Mouse (Mus musculus) layer of hippocampus, postnatal 36 days (tissue): ENCODE measurements at regions not wholly inside any gene's neighbourhood (a gene's known extent, or its start where the extent isn't known, plus 50 kb on each side); places are given as distances from the start of the nearest gene placed in this dataset.

Source experiments
- DNase-seq, 2 experiments: peaks; one replicate each; pipeline ENCODE4 v3.0.0; 2022

DNA sequence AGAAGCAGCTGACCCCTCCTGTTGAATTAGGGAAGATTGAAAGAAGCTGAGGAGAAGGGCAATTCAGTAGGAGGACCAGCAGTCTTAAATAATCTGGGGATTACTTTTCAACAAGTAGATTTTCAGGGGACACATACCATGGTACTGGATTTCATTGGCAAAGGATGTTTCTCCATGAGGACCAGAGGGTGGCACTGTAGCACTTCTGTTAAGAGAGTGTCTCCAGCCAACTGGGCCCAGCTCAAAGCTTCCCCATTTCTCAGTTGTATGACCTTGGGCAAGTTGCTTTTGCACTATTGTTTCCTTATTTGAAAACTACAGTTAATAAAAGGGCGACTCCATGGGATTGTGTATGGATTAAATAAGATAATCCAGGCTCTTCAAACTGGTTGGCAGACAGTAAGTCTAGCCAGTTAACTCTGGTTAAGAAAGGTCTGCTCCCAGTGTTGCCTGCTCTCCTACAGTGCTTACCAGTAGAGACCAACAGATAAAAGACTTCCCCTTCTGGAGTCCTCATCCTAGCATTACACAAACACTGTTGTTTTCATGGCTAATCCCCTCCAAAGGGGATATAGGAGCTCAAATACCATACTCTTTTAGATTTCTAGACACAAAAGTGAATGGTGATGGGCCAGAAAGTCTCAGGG, 259.9 kb downstream of the Stim2 start:
- DNase-seq = no peak

DNA sequence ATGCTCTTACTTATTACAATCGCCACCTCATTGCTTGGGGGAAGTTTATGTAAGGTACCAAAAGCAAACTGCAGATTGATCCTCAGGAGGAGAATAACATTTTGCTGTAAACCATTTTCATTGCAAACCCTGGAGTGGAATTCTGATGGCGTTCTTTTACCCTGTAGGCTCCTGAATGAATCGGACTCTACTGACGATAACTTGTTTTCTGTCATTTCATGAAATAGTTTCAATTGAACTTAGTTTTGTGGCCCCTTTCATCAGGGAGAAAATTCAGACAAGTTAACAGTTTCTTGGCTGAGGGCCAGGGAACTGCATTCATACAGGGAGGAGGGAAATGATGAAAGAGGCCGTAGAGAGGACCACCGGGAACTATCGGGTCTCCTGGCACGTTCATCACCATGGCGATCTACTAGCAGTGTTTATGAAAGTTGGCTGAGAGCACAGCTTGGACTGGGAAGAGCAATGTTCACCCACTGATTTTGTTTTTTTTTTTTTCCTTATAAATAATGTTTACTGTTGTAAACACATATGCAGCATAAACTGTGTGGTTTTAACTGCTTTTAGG, 266.7 kb downstream of the Stim2 start:
- DNase-seq = no peak

DNA sequence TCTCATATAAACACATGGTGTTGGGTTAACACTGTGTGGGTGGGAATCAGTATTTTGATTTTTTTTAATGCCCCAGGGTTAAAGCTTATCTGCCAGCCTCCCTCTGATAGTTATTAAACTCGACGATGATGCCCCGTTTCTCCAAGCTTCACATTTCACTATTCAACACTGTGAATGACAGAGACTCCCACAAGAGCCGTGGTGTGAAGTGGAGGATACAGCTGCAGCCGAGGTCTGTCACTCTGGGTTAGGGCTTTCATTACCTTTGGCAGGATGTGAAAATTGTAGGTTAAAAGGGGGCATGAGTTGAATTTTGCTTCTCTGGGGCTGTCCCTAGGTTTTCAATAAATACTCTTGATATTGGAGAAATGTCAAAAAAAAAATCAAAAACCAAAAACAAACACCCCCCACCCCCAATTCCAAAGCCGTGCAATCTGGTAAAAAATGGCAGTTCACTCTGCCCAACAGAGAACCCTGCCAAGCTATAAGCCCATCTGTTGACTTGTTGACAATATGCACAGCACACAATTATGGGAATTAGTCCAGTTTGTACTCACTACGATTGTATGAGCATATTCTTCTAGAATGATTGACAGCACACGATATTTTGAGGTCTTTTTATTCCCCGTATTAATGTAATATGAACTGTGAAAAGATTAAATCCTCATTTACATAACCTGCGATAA, 269.7 kb downstream of the Stim2 start:
- DNase-seq = no peak

DNA sequence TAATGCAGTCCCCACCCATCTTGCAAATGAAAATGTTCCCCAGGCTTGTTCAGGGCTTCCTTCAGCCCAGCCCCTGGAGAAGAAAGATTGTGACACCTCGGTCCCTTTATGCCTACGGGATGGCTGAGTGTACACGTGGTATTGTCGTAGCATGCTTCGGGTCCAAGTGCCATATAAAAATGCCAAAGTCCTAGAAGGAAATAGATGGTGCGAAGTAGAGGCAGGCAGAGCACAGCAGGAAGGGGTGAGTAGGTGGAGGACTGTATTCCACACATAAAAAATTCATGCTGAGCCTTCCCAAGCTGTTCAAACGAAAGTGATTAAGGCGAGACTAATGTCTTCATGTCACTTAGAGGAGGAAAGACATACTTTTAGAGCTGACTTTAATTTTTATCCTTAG, 281.1 kb downstream of the Stim2 start:
- DNase-seq = no peak

DNA sequence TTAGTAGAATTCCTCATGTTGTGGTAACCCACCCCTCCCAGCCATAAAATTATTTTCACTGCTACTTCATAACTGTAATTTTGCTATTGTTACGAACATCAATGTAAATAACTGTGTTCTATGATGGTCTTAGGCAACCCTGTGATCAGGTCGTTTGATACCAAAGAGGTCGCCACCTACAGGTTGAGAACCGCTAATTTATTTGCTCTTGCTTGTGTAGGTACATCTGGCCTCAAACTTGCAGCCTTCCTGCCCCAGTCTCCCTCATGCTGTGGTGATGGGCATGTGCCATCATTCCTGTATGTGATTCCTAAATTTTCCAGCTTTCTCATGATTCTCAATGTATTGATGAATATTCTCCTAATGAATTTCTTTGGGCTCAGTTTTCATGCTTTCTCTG, 282.4 kb downstream of the Stim2 start:
- DNase-seq = no peak

DNA sequence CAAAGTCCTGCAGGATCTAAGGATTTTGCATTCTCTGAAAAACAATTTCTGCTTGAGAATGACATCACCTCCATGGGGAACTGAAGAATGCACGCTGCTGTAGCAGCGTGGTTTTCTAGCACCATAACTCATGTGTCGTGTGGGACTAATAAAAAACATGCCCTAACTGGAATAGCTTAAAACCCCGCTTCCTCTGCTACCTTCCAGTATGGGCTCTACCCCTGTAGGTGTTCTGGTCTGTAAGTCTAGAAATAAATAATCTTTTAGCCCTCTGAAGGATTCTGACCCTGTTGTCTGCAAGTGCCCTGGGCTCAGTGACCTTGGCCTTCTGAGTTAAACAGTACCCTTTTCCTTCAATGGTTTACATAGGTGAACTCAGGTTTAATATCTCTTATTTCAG, 282.8 kb downstream of the Stim2 start:
- DNase-seq = no peak

DNA sequence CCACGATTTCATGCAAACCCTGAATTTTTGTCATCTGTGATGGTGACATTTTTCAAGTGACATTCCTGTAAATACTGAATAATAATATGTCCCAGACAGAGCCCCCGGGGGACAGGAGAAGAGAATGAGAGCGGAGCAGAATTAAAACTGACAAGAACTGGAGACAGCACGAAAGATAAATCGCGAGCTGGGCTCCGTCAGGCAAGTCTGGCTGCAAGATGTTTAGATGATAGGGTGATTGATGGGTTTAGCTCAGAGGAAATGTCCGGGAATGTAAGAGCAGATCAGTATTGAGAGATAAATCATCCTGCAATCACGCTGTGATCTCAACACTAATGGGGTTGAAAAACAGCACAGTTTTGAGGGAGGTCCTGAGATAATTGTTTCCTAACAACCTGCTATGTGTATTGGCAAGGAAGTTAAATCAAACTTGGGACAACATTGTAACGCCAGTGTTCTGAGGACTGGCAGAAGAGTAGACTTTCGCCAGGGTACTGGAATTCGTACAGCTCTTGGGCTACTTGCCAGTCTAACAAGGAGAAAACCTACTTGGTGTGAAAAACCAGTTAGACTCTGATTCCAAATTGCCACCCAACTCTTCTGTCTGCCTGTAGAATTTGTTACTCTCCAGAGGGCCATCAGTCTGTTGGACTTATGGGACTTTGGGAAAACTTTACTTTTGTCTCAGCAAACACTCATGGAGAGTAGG, 292.2 kb downstream of the Stim2 start:
- DNase-seq = no peak

DNA sequence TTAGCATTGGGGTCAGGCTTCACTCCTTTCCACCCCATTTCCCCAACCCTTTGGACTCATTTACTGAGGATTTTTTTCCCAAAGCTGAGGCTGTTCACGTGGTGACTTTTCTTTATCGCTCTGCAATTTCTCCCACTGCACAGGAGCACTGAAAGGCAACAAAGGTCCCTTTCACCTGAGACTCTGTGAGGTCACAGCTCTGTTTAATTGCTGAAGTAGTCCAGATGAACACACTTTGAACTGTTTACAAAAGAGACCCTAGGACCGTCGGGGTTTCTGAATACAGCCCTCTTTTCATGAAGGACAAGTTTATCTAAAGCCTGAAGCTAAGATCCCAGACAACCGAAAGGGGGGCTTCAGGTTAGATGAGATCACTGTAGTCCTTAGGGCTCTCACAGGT, 293.6 kb downstream of the Stim2 start:
- no peak for DNase-seq

DNA sequence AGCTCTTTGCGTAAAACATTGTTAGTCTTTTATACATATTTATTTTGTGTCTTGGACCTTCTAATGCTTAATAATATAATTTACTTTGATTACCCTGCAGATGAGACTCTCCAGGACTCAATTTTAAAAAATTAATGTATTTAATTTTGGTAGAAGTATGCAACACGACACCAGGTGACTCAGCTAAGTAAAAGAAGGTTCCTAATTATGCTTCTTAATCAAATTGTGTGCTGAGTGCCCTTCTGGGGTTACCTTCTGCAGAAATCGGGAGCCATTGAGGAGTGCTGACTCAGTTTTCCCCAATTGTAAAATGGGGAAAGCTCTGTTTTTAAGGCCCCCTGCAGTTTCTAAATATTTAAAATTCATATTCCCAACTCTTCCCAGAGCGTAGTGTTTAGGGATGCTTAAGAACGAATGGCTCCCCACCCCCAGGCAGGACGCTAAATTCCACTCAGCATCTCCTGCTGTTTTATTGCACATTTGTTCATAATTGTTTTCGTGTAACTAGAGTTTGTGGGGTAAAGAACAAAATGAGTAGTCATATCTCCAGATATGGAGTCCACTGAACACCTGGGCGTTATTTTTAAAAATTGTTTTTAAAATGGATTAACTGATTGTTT, 315.5 kb downstream of the Stim2 start:
- no peak for DNase-seq

DNA sequence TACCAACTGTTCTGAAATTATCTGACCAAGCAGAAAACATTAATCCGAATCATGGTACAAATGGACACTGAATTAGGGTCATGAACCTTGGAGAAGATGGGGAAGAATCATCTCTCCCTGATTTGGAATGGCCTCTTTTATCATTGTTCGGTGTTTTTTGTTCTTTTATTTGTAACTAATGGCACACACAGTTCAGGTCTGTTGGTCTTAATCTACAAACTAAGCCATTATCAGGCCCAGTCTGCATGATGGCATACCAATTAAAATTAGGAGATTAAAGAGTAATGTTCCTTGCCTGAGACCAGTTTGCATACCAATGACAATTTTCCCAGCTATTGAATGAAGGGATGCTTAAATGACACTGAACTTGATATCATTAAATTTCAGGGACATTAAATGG, 332.1 kb downstream of the Stim2 start:
- DNase-seq = no peak

DNA sequence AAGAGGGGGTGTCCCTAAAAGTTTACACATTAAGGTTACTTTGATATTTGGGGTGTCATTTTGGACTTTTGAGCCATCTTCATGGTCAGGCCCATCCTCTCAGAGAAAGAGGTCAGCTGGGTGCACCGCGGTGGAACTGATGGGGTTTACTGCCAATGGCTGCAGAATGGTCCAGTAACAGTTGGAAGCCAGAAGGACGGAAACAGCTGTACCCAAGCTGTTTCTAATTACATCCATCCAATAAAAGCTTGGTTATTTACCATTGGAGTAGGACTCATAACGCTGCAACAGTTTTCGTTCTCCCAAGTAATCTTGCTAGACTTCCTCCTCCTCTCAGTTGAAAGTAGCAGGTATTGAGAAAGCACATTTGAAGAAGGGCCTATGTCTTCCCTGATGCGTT, 344.7 kb downstream of the Stim2 start:
- no peak for DNase-seq

DNA sequence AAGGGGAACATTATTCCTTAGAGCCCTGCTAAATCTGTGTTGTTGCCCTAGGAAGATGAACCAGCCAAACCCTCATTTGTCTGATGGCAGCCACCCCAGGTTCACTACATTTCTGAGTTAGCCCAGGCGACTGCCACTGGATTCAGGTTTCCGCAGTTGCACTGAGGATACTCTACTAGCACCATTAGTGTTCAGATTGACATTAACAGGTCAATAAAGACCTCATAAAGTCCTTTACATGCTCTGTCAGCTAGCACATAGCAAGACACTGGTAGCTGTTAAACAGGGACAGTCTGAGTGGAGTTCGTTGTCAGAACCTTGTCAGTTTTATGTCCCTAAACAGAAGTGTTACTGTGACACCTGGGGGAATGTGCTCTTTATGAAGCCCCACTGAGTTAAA, 345.1 kb downstream of the Stim2 start:
- DNase-seq = no peak

DNA sequence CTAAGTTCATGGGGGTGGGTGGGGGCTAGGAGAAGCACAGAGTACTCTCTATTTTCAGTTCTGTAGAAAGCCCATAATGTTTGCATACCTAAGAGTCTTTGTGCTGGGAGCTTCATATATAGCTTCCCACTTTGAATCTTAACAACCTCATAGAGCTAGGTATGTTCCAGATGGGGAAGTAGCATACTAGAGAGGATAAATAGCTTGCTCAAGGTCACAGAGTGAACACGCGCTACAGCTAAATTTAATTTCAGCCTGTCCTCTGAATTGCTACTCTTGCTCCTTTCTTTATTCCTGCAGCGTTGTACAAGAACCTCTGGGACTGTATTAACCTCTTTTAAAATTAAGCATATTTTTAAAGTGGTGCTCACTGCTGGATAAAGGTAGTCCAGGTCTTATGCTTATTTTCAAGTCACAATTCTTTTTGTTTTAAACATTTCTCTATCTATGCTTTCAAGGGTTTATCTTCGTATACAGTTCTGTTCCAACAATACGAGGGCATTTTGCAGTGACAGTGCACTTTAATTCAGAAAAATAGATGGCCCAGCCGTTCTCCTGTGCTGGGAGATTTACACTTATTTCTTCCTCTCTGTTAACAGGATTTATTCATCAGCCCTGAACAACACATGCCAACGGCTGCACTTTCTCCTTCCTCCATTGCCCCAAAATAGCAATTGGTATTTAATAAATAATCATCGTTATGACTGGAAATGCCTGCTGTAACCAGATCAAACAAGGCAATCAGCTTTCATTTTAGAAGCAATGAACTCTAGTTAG, 350.7 kb downstream of the Stim2 start:
- DNase-seq = no peak

DNA sequence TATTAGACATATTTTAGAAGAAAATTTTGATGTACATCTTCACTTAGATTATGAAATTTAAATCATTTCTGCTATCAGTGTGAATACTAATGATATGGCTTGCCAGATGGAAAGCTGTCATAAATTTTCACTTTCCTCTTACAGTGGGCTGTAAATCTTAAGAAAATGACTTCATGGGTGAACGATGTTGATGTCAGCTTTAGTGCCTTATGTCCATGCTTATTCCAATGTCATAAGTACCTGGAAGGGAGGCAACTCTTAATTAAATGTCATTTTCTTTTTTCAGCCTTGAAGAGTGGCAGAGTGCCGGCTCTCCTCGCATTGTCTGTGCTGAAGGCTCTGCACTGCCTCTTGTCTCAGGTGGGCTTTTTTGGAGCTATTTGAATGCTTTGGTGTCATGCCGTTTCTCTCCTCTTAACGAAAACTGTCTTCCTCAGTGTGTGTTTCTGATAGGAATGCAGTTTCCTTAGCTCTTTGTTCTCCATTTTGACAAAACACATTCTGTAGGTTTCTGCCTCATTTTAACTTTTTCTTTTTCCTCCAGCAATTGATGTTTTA, 351.6 kb downstream of the Stim2 start:
- DNase-seq = no peak

DNA sequence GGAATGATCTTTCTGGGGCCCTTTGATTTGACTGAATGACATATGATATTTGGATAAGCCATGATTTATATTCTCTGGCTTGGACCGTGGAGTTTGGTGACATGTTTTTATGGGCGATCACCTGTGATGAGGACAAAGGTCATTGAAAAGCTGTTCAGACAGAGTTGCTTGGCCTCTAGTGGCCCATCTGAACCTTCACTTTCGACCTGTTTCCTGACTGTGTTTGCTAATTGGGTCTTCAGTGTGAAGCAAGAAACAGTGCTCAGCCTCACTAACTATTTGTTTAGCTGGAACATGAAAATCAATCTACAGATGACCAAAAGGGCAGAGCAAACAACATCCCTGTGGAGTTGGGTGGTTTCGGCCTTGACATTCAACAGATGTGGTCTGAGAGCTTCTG, 357.8 kb downstream of the Stim2 start:
- no peak for DNase-seq

DNA sequence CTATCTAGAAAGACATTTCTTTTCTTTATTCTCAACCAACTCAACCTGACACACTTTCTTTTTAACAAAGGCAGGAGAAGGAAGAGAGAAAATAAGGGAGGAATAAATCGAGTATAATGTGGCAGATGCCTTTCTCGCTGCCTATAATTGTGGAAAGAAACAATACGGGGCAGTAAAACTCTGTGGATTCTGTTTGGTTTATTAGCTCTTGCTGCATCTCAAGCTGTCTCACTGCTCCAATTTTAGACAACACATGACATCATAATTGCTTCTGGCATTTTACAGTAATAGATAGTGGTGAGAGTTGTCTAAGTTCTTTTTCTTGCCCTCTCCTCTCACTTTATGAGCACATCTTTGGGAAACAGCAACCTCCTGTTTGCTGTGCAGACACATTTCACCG, 359.2 kb downstream of the Stim2 start:
- DNase-seq = no peak

DNA sequence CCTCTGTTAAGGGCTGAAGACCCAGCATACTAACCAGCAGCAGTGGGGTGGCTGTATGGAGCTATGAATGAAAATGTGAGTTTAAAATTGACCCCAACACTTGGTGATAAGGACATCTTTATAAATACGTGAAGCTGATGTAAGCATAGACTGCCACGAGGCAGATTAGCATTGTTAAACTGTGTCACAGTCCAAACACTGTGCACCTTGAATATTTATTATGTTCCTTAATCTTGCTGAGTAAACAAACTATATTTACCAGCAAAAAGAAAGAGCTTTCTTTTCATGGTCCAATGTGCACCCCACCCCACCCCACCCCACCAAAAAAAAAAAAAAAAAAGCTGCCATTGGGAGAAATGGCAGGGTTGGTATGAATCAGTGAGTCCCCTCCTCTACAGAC, 359.9 kb downstream of the Stim2 start:
- no peak for DNase-seq
